Comparison of ENCODE assay signal across 23 mouse cellular contexts in genomic region chr17:85596341-85596890, GRCm38 (mm10). TPM values are rescaled to one million over a fixed set of nuclear protein-coding genes. Genes with fewer than 3 reads are reported as not detected.
DNase-seq lines count a peak whose midpoint lies in the region; ATAC-seq and TF ChIP-seq lines count a peak whose summit lies in the region.
"Had no signal": no experiment of that assay in that cellular context is flagged by ENCODE, and none has a peak within 500 bp of the region (broad histone marks: within the 10 kb centered on the region; RNA-seq: fewer than 3 reads in every experiment).

No protein-coding gene starts in this region.

- ATAC-seq in heart, embryonic 14.5 days (ENCODE audit: insufficient number of reproducible peaks, insufficient read depth, low FRiP score, low read depth): no peak
- no peak for ATAC-seq in limb, embryonic 13.5 days (ENCODE audit: low FRiP score, low read depth)
- ATAC-seq: forebrain, embryonic 13.5 days had no signal

- no peaks in the 10 kb centered on the region for H3K9me3 ChIP-seq in heart, embryonic 14.5 days (ENCODE audit: control insufficient read depth, low read length)
- no peaks in the 10 kb centered on the region for H3K9me3 ChIP-seq in limb, embryonic 13.5 days
- H3K9me3 ChIP-seq: embryonic facial prominence, embryonic 13.5 days; forebrain, embryonic 13.5 days; hindbrain, embryonic 15.5 days had no signal

- no peak overlapping the region for H3K4me3 ChIP-seq in heart, embryonic 14.5 days (ENCODE audit: control insufficient read depth in 1 of 2, insufficient read depth in 1 of 2, low read depth in 1 of 2, low read length in 2 of 2)
- peak overlapping the region; percentile 73 for H3K4me3 ChIP-seq in testis, adult 2 months (ENCODE audit: control insufficient read depth, low read depth, low read length)
- H3K4me3 ChIP-seq in limb, embryonic 13.5 days: no peak overlapping the region
- H3K4me3 ChIP-seq: embryonic facial prominence, embryonic 13.5 days; forebrain, embryonic 13.5 days; gastrocnemius, adult 2 months; hindbrain, embryonic 15.5 days had no signal

- no peak for DNase-seq in heart, postnatal 25 days (ENCODE audit: low spot score)
- DNase-seq in testis, postnatal 14 days (ENCODE audit: low spot score): no peak
- DNase-seq in Muller cell, postnatal 12 days (ENCODE audit: inconsistent ontology term): peak; percentile 94
- DNase-seq in lung, postnatal 4 days: no peak
- DNase-seq in right cerebral cortex, adult 18-20 months: no peak
- DNase-seq: adrenal gland, postnatal 10 days; cerebellum, adult 11 months; cerebellum, adult 8-10 months; cerebellum, postnatal 36 days; gastrocnemius, adult 2 months; gastrocnemius, postnatal 36 days; heart, adult 11 months; heart, postnatal 36 days; kidney, adult 11 months had no signal

- H3K4me1 ChIP-seq in heart, embryonic 14.5 days (ENCODE audit: control insufficient read depth in 2 of 2, insufficient read depth in 2 of 2, low read length in 2 of 2): 0 out of 4 replicates have a peak, but pooled peaks cover 2% of the 10 kb centered on the region in 2 experiments
- H3K4me1 ChIP-seq in testis, adult 2 months (ENCODE audit: control insufficient read depth, insufficient read depth, low read length): peaks cover 12% of the 10 kb centered on the region
- no peaks in the 10 kb centered on the region for H3K4me1 ChIP-seq in limb, embryonic 13.5 days
- H3K4me1 ChIP-seq: embryonic facial prominence, embryonic 13.5 days; forebrain, embryonic 13.5 days; hindbrain, embryonic 15.5 days had no signal

- peaks cover 15% of the 10 kb centered on the region for H3K27me3 ChIP-seq in heart, embryonic 14.5 days (ENCODE audit: control insufficient read depth, insufficient read depth, low read length)
- H3K27me3 ChIP-seq in testis, adult 2 months (ENCODE audit: control insufficient read depth, insufficient read depth, low read length): no peaks in the 10 kb centered on the region
- H3K27me3 ChIP-seq in limb, embryonic 13.5 days: peaks cover 53% of the 10 kb centered on the region

- no peak for TF ChIP-seq CTCF in testis, adult 2 months (IDR thresholded peaks at IDR 0.05; ENCODE audit: control insufficient read depth, insufficient read depth, insufficient replicate concordance, low read depth, low read length)

- no peaks in the 10 kb centered on the region for H3K36me3 ChIP-seq in heart, embryonic 14.5 days (ENCODE audit: control insufficient read depth, insufficient read depth, low read length)
- no peaks in the 10 kb centered on the region for H3K36me3 ChIP-seq in testis, adult 2 months (ENCODE audit: control insufficient read depth, insufficient read depth, low read length)
- H3K36me3 ChIP-seq in limb, embryonic 13.5 days: no peaks in the 10 kb centered on the region
- H3K36me3 ChIP-seq: embryonic facial prominence, embryonic 13.5 days; hindbrain, embryonic 15.5 days had no signal

- H3K4me2 ChIP-seq in heart, embryonic 14.5 days (ENCODE audit: low read length): 0 out of 2 replicates have a peak overlapping the region, but pooled peaks have one; percentile 6
- peak overlapping the region; percentile 38 for H3K4me2 ChIP-seq in limb, embryonic 13.5 days (replicated peaks)
- H3K4me2 ChIP-seq: embryonic facial prominence, embryonic 13.5 days; forebrain, embryonic 13.5 days; hindbrain, embryonic 15.5 days had no signal

- WGBS in heart, embryonic 14.5 days: 23% methylated on average over 6 of the region's 6 CpGs
- 43% methylated on average over 6 of the region's 6 CpGs for WGBS in limb, embryonic 13.5 days

- H3K9ac ChIP-seq in heart, embryonic 14.5 days (ENCODE audit: low read length): no peak overlapping the region
- no peak overlapping the region for H3K9ac ChIP-seq in limb, embryonic 13.5 days
- H3K9ac ChIP-seq: embryonic facial prominence, embryonic 13.5 days; forebrain, embryonic 13.5 days; hindbrain, embryonic 15.5 days had no signal

- H3K27ac ChIP-seq in heart, embryonic 14.5 days (replicated peaks in 1 of 2; ENCODE audit: control insufficient read depth in 1 of 2, insufficient read depth in 1 of 2, low read depth in 2 of 2, low read length in 2 of 2): no peak overlapping the region
- H3K27ac ChIP-seq in testis, adult 2 months (ENCODE audit: control insufficient read depth, insufficient read depth, low read depth, low read length): no peak overlapping the region
- no peak overlapping the region for H3K27ac ChIP-seq in limb, embryonic 13.5 days
- H3K27ac ChIP-seq: embryonic facial prominence, embryonic 13.5 days; forebrain, embryonic 13.5 days; gastrocnemius, adult 2 months; hindbrain, embryonic 15.5 days had no signal

- intact Hi-C loops in heart, postnatal 25 days (cut with DNase I): no loop called here

- no peak for TF ChIP-seq POLR2A in testis, adult 2 months (IDR thresholded peaks at IDR 0.05; ENCODE audit: control insufficient read depth, low read depth, low read length)

RNA-seq across cellular contexts. Expression of gene Six3, which starts 17.0 kb away (rescaled TPM):
- polyA plus RNA-seq in heart, embryonic 14.5 days (2014; fragmentation: Nextera tagmentation; extraction: Ambion mirVana): not detected in 2 replicates
- total RNA-seq in heart, postnatal 25 days (2021): not detected
- polyA plus RNA-seq in testis, adult 2 months (2012; rRNA removed): not detected in 2 replicates
- polyA plus RNA-seq in limb, embryonic 13.5 days (2015; fragmentation: Nextera tagmentation; extraction: Ambion mirVana): not detected in 2 replicates
- total RNA-seq: adrenal gland, postnatal 10 days; adrenal gland, postnatal 4 days; gastrocnemius, adult 2 months; gastrocnemius, postnatal 36 days; heart, postnatal 36 days had no signal
- polyA plus RNA-seq: C2C12; heart, embryonic 16.5 days had no signal
